Mouse (Mus musculus) thymus, adult 2 months (tissue): ENCODE results near the gene Mrpl51. TPM values are rescaled to one million over a fixed set of nuclear protein-coding genes. Genes with fewer than 3 reads are reported as not detected.

ENCODE experiments used
- DNase-seq: peaks from one replicate; pipeline ENCODE4 v3.0.0; 2021
- H3K27ac ChIP-seq: fragments of 200-500 bp; 2 replicates; pipeline ENCODE4 v1.5.1; 2012; ENCODE audit warnings: low read length, control low read depth; ENCODE audit not compliant: control insufficient read depth, insufficient read depth
- H3K27me3 ChIP-seq: fragments of 200-500 bp; 2 replicates; pipeline ENCODE4 v1.6.1; 2012; ENCODE audit warnings: mild to moderate bottlenecking, low read length, moderate library complexity, mixed read lengths; ENCODE audit not compliant: control insufficient read depth, insufficient read depth
- H3K36me3 ChIP-seq: fragments of 200-500 bp; 2 replicates; pipeline ENCODE4 v1.6.1; 2012; ENCODE audit warnings: mild to moderate bottlenecking, low read length, moderate library complexity; ENCODE audit not compliant: control insufficient read depth, insufficient read depth
- H3K4me1 ChIP-seq: fragments of 200-500 bp; replicated peaks from 2 replicates; pipeline ENCODE4 v1.6.1; 2012; ENCODE audit warnings: low read length; ENCODE audit not compliant: control insufficient read depth, insufficient read depth
- H3K4me3 ChIP-seq: fragments of 200-500 bp; 2 replicates; pipeline ENCODE4 v1.5.1; 2012; ENCODE audit warnings: mild to moderate bottlenecking, low read length, control low read depth, moderate library complexity; ENCODE audit not compliant: control insufficient read depth, insufficient read depth
- CTCF ChIP-seq: fragments of 200-500 bp; IDR thresholded peaks from 2 replicates; pipeline ENCODE4 v1.5.1; 2012; ENCODE audit warnings: mild to moderate bottlenecking, control low read depth, low read length, moderate library complexity, borderline replicate concordance; ENCODE audit not compliant: control insufficient read depth, poor library complexity, insufficient read depth; ENCODE audit errors: extremely low read depth
- POLR2A ChIP-seq: fragments of 200-500 bp; IDR thresholded peaks from 2 replicates; pipeline ENCODE4 v1.6.1; 2012; ENCODE audit warnings: mild to moderate bottlenecking, low read length, control low read depth, moderate library complexity; ENCODE audit not compliant: control insufficient read depth, poor library complexity, insufficient read depth; ENCODE audit errors: extremely low read depth
- WGBS: fragments of 180-500 bp; shearing (Covaris S2); methylation state at CpG from one replicate; pipeline ENCODE4 v1.1.7; 2018; 5-methylcytosine and 5-hydroxymethylcytosine counted together
- polyA plus RNA-seq: library from polyadenylated mRNA; depleted of rRNA; stranded (reverse); fragments of >200 nt; gene quantifications from 2 replicates; pipeline ENCODE4 v1.2.3, GENCODE M21; 2012

The Mrpl51 gene
- polyA plus RNA-seq, 1 experiment = 70.7 TPM

DNA sequence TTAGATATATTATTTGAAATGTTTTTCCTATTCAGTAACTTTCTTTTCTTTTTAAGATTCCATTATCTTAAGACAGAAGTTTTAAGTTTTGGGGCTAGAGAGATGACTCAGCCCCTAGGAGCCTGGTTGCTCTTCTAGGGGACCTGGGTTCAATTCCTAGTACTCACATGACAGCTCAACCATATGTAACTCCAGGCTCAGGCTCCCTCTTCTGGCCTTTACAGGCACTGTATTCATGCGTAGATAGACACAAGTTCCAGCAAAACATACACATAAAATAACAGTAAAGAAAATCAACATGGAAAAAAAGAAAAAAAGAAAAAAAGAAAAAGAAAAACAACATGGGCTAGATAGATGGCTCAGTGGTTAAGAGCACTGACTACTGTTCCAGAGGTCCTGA lies 18.8 kb downstream of the Mrpl51 start:
- H3K36me3 ChIP-seq = no peaks in the 10 kb centered on the region
- WGBS = 97% methylated on average over 1 of the region's 1 CpGs

DNA sequence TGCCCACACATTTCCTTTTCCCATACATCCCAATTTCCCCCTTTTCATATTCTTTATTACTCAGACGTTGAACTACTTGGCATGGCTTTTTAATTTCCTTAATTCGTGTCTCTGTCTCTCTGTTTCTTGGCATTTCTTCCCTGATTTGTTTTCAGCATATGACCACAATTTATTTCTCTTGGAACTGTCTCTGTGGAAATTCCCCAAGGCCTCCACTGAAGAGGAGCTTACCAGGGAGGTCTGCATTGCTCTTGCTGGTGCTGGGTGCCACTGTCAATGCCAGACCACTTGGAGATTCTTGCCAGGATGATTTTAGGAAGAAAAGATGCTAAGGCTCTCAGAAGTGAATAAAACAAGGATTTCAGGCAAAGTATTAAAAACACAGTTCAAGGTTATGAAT lies 21.0 kb downstream of the Mrpl51 start:
- WGBS = 55% methylated on average over 2 of the region's 2 CpGs
- no peak for DNase-seq
- no peaks in the 10 kb centered on the region; the same call in 1 of the 2 replicates for H3K36me3 ChIP-seq

More for the DNA sequence above, 18.8 kb downstream of the Mrpl51 start:
- Histone ChIP-seq H3K4me3 (no peak overlapping the region), H3K27me3 (no peaks in the 10 kb centered on the region), H3K27ac (no peak overlapping the region), H3K4me1 (no peaks in the 10 kb centered on the region)
- TF ChIP-seq POLR2A = no peak
- no peak for TF ChIP-seq CTCF
- DNase-seq = no peak

DNA sequence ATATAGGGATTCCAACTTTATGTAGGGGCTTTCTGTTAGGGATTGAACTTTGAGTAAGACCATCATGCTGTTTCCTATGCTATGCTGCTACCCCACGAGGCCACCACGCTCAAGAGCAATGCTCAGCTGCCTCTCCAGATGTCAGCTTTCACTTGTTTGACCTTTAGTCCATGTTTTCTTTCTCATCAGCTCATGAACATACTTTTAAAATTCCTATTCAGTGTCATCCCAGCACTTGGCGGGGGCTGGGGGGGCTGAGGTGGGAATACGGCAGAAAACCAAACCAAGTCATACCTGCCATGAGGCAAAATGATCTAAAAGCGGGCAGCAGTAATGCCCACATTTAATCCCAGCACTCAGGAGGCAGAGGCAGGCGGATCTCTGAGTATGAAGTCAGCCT lies 21.5 kb downstream of the Mrpl51 start:
- H3K4me3 ChIP-seq = no peak overlapping the region
- peaks cover 5% of the 10 kb centered on the region for H3K36me3 ChIP-seq
- no peak overlapping the region for H3K27ac ChIP-seq
- peaks cover 12% of the 10 kb centered on the region for H3K4me1 ChIP-seq
- TF ChIP-seq POLR2A = no peak
- TF ChIP-seq CTCF = no peak
- H3K27me3 ChIP-seq = no peaks in the 10 kb centered on the region
- WGBS = 92% methylated on average over 6 of the region's 6 CpGs
- no peak for DNase-seq

More for the DNA sequence above, 21.0 kb downstream of the Mrpl51 start:
- Histone ChIP-seq H3K27me3 (no peaks in the 10 kb centered on the region), H3K4me3 (no peak overlapping the region), H3K27ac (no peak overlapping the region), H3K4me1 (peaks cover 8% of the 10 kb centered on the region; the same call in 1 of the 2 replicates)
- no peak for TF ChIP-seq POLR2A
- no peak for TF ChIP-seq CTCF

DNA sequence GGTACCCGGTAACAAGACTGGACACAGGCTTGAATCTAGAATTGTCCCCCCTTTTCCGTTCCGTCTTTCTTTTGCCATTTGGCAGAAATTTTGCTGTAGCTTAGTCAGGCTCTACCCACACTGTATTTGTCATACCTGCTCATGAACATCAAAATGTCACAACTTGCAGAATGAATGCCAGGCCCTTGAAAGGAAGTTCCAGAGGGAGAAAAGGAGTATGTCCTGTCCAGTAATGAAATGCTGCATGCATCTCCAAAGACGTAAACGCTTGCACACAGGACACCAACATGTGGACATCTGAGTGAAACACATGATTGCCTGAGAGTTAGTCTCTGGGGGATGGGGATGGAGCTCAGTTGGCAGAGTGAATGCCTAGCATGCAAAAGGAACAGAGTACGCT lies 22.1 kb downstream of the Mrpl51 start:
- Histone ChIP-seq H3K4me1 (peaks cover 18% of the 10 kb centered on the region), H3K4me3 (no peak overlapping the region), H3K36me3 (peaks cover 10% of the 10 kb centered on the region), H3K27me3 (no peaks in the 10 kb centered on the region), H3K27ac (no peak overlapping the region)
- 97% methylated on average over 6 of the region's 6 CpGs for WGBS
- TF ChIP-seq POLR2A (no peak), CTCF (no peak)
- no peak for DNase-seq

DNA sequence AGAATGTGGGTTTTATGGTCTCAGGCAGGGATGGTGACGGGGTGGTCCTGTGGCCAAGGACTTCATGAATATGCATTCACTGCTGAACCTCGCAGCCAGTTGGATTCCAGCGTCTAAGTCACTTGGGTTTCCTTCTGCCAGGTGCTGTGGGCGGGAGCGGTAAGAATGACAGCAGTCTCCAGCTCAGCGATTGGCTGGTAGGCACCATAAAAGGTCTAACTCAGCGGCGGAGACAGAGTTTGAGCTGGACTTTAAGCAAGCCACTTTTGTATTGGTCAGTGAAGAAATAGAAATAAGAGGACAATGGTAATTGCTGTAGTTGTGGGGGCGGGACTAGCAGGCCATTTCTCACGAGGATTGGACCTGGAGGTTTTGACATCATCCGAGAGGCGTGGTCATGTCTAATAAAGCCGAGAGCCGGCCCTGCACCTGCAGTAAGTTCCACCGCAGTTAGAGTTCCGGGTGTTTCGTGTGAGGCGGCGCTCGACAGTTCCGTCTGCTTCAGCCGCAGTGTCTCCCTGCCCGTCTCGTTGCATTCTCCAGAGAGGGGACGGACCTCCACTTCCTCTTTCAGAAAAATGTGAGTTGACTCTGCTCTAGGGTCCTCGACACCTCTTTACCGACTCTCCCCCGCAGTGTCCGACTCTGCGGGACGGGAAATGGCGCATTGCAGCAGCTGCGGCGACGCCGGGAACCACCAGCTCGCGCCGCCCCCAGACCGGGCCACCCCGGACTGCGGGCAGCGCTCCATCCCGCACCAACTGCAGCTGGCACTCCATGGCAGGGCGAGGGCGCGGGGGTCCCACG lies 23.8 kb downstream of the Mrpl51 start, which contains the start of gene Vamp1:
Gene Vamp1 (plus strand): TSS at position 404 of the 807 bp plus-strand sequence.
- peaks cover 26% of the 10 kb centered on the region for H3K36me3 ChIP-seq
- TF ChIP-seq CTCF (no peak), POLR2A (peak; percentile 95)
- WGBS = under 1% methylated on average over 48 of the region's 48 CpGs
- H3K27me3 ChIP-seq = no peaks in the 10 kb centered on the region
- H3K27ac ChIP-seq = peak within 1 kb of the TSS; percentile 93
- peak; percentile 91 for DNase-seq
- peaks cover 32% of the 10 kb centered on the region for H3K4me1 ChIP-seq
- H3K4me3 ChIP-seq = peak within 1 kb of the TSS; percentile 97

DNA sequence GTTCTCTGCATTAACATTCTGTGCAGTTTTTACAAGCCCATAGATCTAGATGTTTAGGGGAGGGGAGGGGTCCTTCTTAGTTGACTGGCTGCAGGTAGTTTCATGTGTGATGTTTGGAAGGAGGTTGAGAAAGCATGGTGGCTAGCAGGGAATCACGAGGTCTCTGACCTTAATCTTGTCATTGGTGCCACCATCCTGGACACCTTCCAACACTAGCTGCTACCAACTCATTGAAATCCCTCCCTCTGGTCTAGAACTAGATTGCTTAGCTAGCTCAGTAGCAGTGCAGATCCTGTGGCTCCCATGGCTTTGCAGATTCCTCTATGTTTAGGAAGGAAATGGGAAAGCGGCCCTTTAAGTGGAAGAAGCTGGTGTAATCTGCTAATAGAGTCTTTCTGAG lies 25.3 kb downstream of the Mrpl51 start:
- peaks cover 35% of the 10 kb centered on the region for H3K36me3 ChIP-seq
- peak overlapping the region; percentile 31; the same call in 1 of the 2 replicates for H3K4me3 ChIP-seq
- peak; percentile 14 for DNase-seq
- peaks cover 44% of the 10 kb centered on the region for H3K4me1 ChIP-seq
- H3K27me3 ChIP-seq = no peaks in the 10 kb centered on the region
- H3K27ac ChIP-seq = no peak overlapping the region
- WGBS = 53% methylated on average over 2 of the region's 2 CpGs
- TF ChIP-seq CTCF = no peak
- TF ChIP-seq POLR2A = no peak
